Mouse (Mus musculus): Measurements from ENCODE around the gene Aqp1. TPM values are rescaled to one million over a fixed set of nuclear protein-coding genes. Genes with fewer than 3 reads are reported as not detected.

Gene Aqp1
- polyA plus RNA-seq, 1 experiment from 2014 or later, result 70.5 TPM

- no peak for ATAC-seq (ENCODE audit: low read depth)
- 76% methylated on average over 1 of the region's 1 CpGs for WGBS
- H3K9me3 ChIP-seq (ENCODE audit: control insufficient read depth, low read length), result no peaks in the 10 kb centered on the region
Measured at GRCm38 (mm10) chr6:55362663-55363062, 26.4 kb downstream of the Aqp1 start.

GRCm38 (mm10) chr6:55367126-55367525 lies 30.9 kb downstream of the Aqp1 start:
- H3K27ac ChIP-seq (ENCODE audit: low read length), result no peak overlapping the region
- no peak overlapping the region for H3K4me3 ChIP-seq (ENCODE audit: low read length)
- H3K4me1 ChIP-seq (replicated peaks; ENCODE audit: control insufficient read depth, insufficient read depth, low read length), result no peaks in the 10 kb centered on the region
- no peak overlapping the region for H3K4me2 ChIP-seq (ENCODE audit: low read depth, low read length)
- no peaks in the 10 kb centered on the region for H3K27me3 ChIP-seq (ENCODE audit: control insufficient read depth, insufficient read depth, low read depth, low read length)
- no peak overlapping the region for H3K9ac ChIP-seq (ENCODE audit: low read length)
- H3K36me3 ChIP-seq (ENCODE audit: control insufficient read depth, insufficient read depth, low read length), result no peaks in the 10 kb centered on the region
- no peak for ATAC-seq (ENCODE audit: low read depth)
- no peaks in the 10 kb centered on the region for H3K9me3 ChIP-seq (ENCODE audit: control insufficient read depth, low read length)

More at GRCm38 (mm10) chr6:55362663-55363062, 26.4 kb downstream of the Aqp1 start:
- H3K4me1 ChIP-seq (replicated peaks; ENCODE audit: control insufficient read depth, insufficient read depth, low read length), result peaks cover 4% of the 10 kb centered on the region
- H3K27ac ChIP-seq (ENCODE audit: low read length), result no peak overlapping the region
- H3K4me2 ChIP-seq (ENCODE audit: low read depth, low read length), result no peak overlapping the region
- H3K9ac ChIP-seq (ENCODE audit: low read length), result no peak overlapping the region
- no peaks in the 10 kb centered on the region for H3K27me3 ChIP-seq (ENCODE audit: control insufficient read depth, insufficient read depth, low read depth, low read length)
- no peaks in the 10 kb centered on the region for H3K36me3 ChIP-seq (ENCODE audit: control insufficient read depth, insufficient read depth, low read length)
- H3K4me3 ChIP-seq (ENCODE audit: low read length), result no peak overlapping the region

- Histone ChIP-seq H3K4me3 (ENCODE audit: low read length) (no peak overlapping the region), H3K9me3 (ENCODE audit: control insufficient read depth, low read length) (no peaks in the 10 kb centered on the region), H3K27ac (ENCODE audit: low read length) (no peak overlapping the region), H3K9ac (ENCODE audit: low read length) (no peak overlapping the region), H3K4me2 (ENCODE audit: low read depth, low read length) (no peak overlapping the region), H3K27me3 (ENCODE audit: control insufficient read depth, insufficient read depth, low read depth, low read length) (no peaks in the 10 kb centered on the region), H3K4me1 (replicated peaks; ENCODE audit: control insufficient read depth, insufficient read depth, low read length) (no peaks in the 10 kb centered on the region), H3K36me3 (ENCODE audit: control insufficient read depth, insufficient read depth, low read length) (no peaks in the 10 kb centered on the region)
- WGBS, result 80% methylated on average over 6 of the region's 6 CpGs
- ATAC-seq (ENCODE audit: low read depth), result no peak
Measured at GRCm38 (mm10) chr6:55370831-55371230, 34.6 kb downstream of the Aqp1 start.

- H3K4me3 ChIP-seq (ENCODE audit: low read length), result no peak within 1 kb of the TSS
- no peak within 1 kb of the TSS for H3K4me2 ChIP-seq (ENCODE audit: low read depth, low read length)
- no peak for ATAC-seq (ENCODE audit: low read depth)
- no peaks in the 10 kb centered on the region for H3K36me3 ChIP-seq (ENCODE audit: control insufficient read depth, insufficient read depth, low read length)
- no peaks in the 10 kb centered on the region for H3K27me3 ChIP-seq (ENCODE audit: control insufficient read depth, insufficient read depth, low read depth, low read length)
- H3K9me3 ChIP-seq (ENCODE audit: control insufficient read depth, low read length), result no peaks in the 10 kb centered on the region
- 79% methylated on average over 6 of the region's 6 CpGs for WGBS
- no peak within 1 kb of the TSS for H3K9ac ChIP-seq (ENCODE audit: low read length)
- H3K27ac ChIP-seq (ENCODE audit: low read length), result no peak within 1 kb of the TSS
- no peaks in the 10 kb centered on the region for H3K4me1 ChIP-seq (replicated peaks; ENCODE audit: control insufficient read depth, insufficient read depth, low read length)
Measured at GRCm38 (mm10) chr6:55376076-55376475, 39.8 kb downstream of the Aqp1 start, which contains the start of gene Ghrhr. Ghrhr (plus strand) TSS chr6:55376295.

- Histone ChIP-seq H3K27me3 (ENCODE audit: control insufficient read depth, insufficient read depth, low read depth, low read length) (no peaks in the 10 kb centered on the region), H3K9me3 (ENCODE audit: control insufficient read depth, low read length) (no peaks in the 10 kb centered on the region)
- 53% methylated on average over 5 of the region's 5 CpGs for WGBS
Measured at GRCm38 (mm10) chr6:55376511-55376910, 40.3 kb downstream of the Aqp1 start.

GRCm38 (mm10) chr6:55377461-55377860 lies 41.2 kb downstream of the Aqp1 start:
- WGBS, result 55% methylated on average over 4 of the region's 4 CpGs
- Histone ChIP-seq H3K4me2 (ENCODE audit: low read depth, low read length) (no peak overlapping the region), H3K27ac (ENCODE audit: low read length) (no peak overlapping the region), H3K4me3 (ENCODE audit: low read length) (no peak overlapping the region), H3K36me3 (ENCODE audit: control insufficient read depth, insufficient read depth, low read length) (no peaks in the 10 kb centered on the region), H3K9ac (ENCODE audit: low read length) (no peak overlapping the region), H3K27me3 (ENCODE audit: control insufficient read depth, insufficient read depth, low read depth, low read length) (no peaks in the 10 kb centered on the region), H3K9me3 (ENCODE audit: control insufficient read depth, low read length) (no peaks in the 10 kb centered on the region), H3K4me1 (replicated peaks; ENCODE audit: control insufficient read depth, insufficient read depth, low read length) (no peaks in the 10 kb centered on the region)
- no peak for ATAC-seq (ENCODE audit: low read depth)

More at GRCm38 (mm10) chr6:55376511-55376910, 40.3 kb downstream of the Aqp1 start:
- no peak overlapping the region for H3K4me2 ChIP-seq (ENCODE audit: low read depth, low read length)
- no peaks in the 10 kb centered on the region for H3K4me1 ChIP-seq (replicated peaks; ENCODE audit: control insufficient read depth, insufficient read depth, low read length)
- no peak overlapping the region for H3K27ac ChIP-seq (ENCODE audit: low read length)
- no peaks in the 10 kb centered on the region for H3K36me3 ChIP-seq (ENCODE audit: control insufficient read depth, insufficient read depth, low read length)
- ATAC-seq (ENCODE audit: low read depth), result no peak
- H3K9ac ChIP-seq (ENCODE audit: low read length), result no peak overlapping the region
- H3K4me3 ChIP-seq (ENCODE audit: low read length), result no peak overlapping the region

GRCm38 (mm10) chr6:55379641-55380335 lies 43.6 kb downstream of the Aqp1 start:
- Histone ChIP-seq H3K9ac (ENCODE audit: low read length) (no peak overlapping the region), H3K27me3 (ENCODE audit: control insufficient read depth, insufficient read depth, low read depth, low read length) (no peaks in the 10 kb centered on the region), H3K4me1 (replicated peaks; ENCODE audit: control insufficient read depth, insufficient read depth, low read length) (no peaks in the 10 kb centered on the region), H3K9me3 (ENCODE audit: control insufficient read depth, low read length) (no peaks in the 10 kb centered on the region), H3K4me3 (ENCODE audit: low read length) (no peak overlapping the region), H3K36me3 (ENCODE audit: control insufficient read depth, insufficient read depth, low read length) (no peaks in the 10 kb centered on the region), H3K4me2 (ENCODE audit: low read depth, low read length) (no peak overlapping the region), H3K27ac (ENCODE audit: low read length) (no peak overlapping the region)
- 0 out of 2 replicates have a peak, but pooled peaks have one; percentile 12 for ATAC-seq (ENCODE audit: low read depth)
- WGBS, result 31% methylated on average over 3 of the region's 3 CpGs

- WGBS, result 82% methylated on average over 4 of the region's 4 CpGs
- H3K27me3 ChIP-seq (ENCODE audit: control insufficient read depth, insufficient read depth, low read depth, low read length), result no peaks in the 10 kb centered on the region
- no peak overlapping the region for H3K9ac ChIP-seq (ENCODE audit: low read length)
- H3K4me1 ChIP-seq (replicated peaks; ENCODE audit: control insufficient read depth, insufficient read depth, low read length), result no peaks in the 10 kb centered on the region
- no peaks in the 10 kb centered on the region for H3K36me3 ChIP-seq (ENCODE audit: control insufficient read depth, insufficient read depth, low read length)
- H3K9me3 ChIP-seq (ENCODE audit: control insufficient read depth, low read length), result no peaks in the 10 kb centered on the region
- ATAC-seq (ENCODE audit: low read depth), result peak; percentile 56; the same call in 1 of the 2 replicates
- no peak overlapping the region for H3K4me3 ChIP-seq (ENCODE audit: low read length)
- no peak overlapping the region for H3K4me2 ChIP-seq (ENCODE audit: low read depth, low read length)
- no peak overlapping the region for H3K27ac ChIP-seq (ENCODE audit: low read length)
Measured at GRCm38 (mm10) chr6:55381966-55382365, 45.7 kb downstream of the Aqp1 start.

- peak; percentile 43 for ATAC-seq (ENCODE audit: low read depth)
- WGBS, result 3% methylated on average over 1 of the region's 1 CpGs
- H3K4me1 ChIP-seq (replicated peaks; ENCODE audit: control insufficient read depth, insufficient read depth, low read length), result no peaks in the 10 kb centered on the region
- no peak overlapping the region for H3K4me2 ChIP-seq (ENCODE audit: low read depth, low read length)
- H3K27me3 ChIP-seq (ENCODE audit: control insufficient read depth, insufficient read depth, low read depth, low read length), result no peaks in the 10 kb centered on the region; the same call in 1 of the 2 replicates
- no peak overlapping the region for H3K9ac ChIP-seq (ENCODE audit: low read length)
- H3K27ac ChIP-seq (ENCODE audit: low read length), result no peak overlapping the region
- no peaks in the 10 kb centered on the region for H3K9me3 ChIP-seq (ENCODE audit: control insufficient read depth, low read length)
- no peak overlapping the region for H3K4me3 ChIP-seq (ENCODE audit: low read length)
- H3K36me3 ChIP-seq (ENCODE audit: control insufficient read depth, insufficient read depth, low read length), result no peaks in the 10 kb centered on the region
Measured at GRCm38 (mm10) chr6:55383897-55384296, 47.7 kb downstream of the Aqp1 start.
